Mouse (Mus musculus): ENCODE data around the gene Mfsd2b. TPM values are rescaled to one million over a fixed set of nuclear protein-coding genes. Genes with fewer than 3 reads are reported as not detected.
"Not testable (repeated sequence)": the region's sequence is repeated elsewhere in the genome, so short reads cannot be mapped to it uniquely, and the experiment has no call there.

Gene Mfsd2b
- polyA plus RNA-seq (2014; fragmentation: Nextera tagmentation; extraction: Ambion mirVana): 117 and 122 TPM in 2 replicates

- peak within 1 kb of the TSS; percentile 83 for H3K4me2 ChIP-seq
- DNase-seq (ENCODE audit: low spot score): peak; percentile 85
- no peaks in the 10 kb centered on the region; the same call in 1 of the 2 replicates for H3K36me3 ChIP-seq (ENCODE audit: control insufficient read depth, insufficient read depth, low read length)
- H3K9ac ChIP-seq (ENCODE audit: low read depth, low read length): peak within 1 kb of the TSS; percentile 76
- H3K4me1 ChIP-seq (replicated peaks; ENCODE audit: control insufficient read depth, insufficient read depth, low read length): peaks cover 32% of the 10 kb centered on the region
- ATAC-seq (replicated peaks; ENCODE audit: low FRiP score): peak; percentile 85
- peak within 1 kb of the TSS; percentile 57 for H3K4me3 ChIP-seq (ENCODE audit: low read depth, low read length)
- 3% methylated on average over 24 of the region's 24 CpGs for WGBS
- H3K9me3 ChIP-seq (ENCODE audit: control insufficient read depth, low read length): no peaks in the 10 kb centered on the region
- H3K27ac ChIP-seq (ENCODE audit: low read depth, low read length): peak within 1 kb of the TSS; percentile 93
- no peaks in the 10 kb centered on the region for H3K27me3 ChIP-seq (replicated peaks; ENCODE audit: control insufficient read depth, insufficient read depth, low read length)
These were observed at the start of gene Mfsd2b for GRCm38 (mm10) chr12:4874161-4874927. Gene Mfsd2b, minus strand, starts transcription at chr12:4874359.

DNA sequence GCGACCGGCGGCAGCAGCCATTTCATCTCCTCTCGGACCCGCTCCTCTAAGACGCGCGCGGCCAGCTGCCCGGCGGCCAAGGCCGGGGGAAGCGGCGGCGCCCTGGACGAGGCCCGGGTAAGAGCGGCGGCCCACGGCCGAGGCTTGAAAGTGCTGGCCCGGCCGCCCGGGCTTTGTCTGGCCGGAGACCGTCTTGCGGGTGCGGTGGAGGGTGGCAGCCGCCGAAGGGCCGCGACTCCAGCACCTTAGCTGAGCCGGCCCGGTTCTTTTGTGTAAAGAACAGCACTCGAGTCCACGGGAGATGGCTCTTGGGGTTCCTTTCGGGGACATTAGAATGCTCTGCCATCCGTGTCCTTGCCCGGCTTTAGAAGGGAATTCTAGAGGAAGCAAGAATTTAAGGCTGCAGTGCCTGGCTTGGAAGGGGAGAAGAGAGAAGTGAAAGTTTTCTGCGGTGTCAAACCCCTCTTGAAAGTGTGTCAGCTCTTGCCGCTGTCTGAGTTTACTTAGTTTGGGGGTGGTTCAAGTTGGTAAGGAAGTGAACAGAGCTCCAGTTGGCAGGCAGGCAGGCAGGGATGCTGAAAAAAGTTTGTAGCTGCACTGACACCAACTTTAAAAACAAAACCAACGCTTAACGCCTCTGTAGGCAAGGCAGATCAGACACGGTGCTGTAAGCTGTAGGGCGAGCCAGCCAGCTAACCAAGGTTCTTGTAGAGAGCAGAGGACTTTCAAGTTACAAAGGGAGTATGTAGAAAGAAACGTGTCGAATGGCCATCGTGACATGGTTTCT, 43.8 kb upstream of the Mfsd2b start:
- H3K27ac ChIP-seq (ENCODE audit: low read depth, low read length): peak overlapping the region; percentile 95
- WGBS: under 1% methylated on average over 48 of the region's 48 CpGs
- no peaks in the 10 kb centered on the region for H3K36me3 ChIP-seq (ENCODE audit: control insufficient read depth, insufficient read depth, low read length)
- no peaks in the 10 kb centered on the region for H3K9me3 ChIP-seq (ENCODE audit: control insufficient read depth, low read length)
- DNase-seq (ENCODE audit: low spot score) (peak; percentile 71), ATAC-seq (replicated peaks; ENCODE audit: low FRiP score) (peak; percentile 35; the same call in 1 of the 2 replicates)
- peak overlapping the region; percentile 99 for H3K4me3 ChIP-seq (ENCODE audit: low read depth, low read length)
- H3K4me2 ChIP-seq: peak overlapping the region; percentile 75
- no peaks in the 10 kb centered on the region for H3K27me3 ChIP-seq (replicated peaks; ENCODE audit: control insufficient read depth, insufficient read depth, low read length)
- peaks cover 4% of the 10 kb centered on the region; the same call in 1 of the 2 replicates for H3K4me1 ChIP-seq (replicated peaks; ENCODE audit: control insufficient read depth, insufficient read depth, low read length)
- H3K9ac ChIP-seq (ENCODE audit: low read depth, low read length): peak overlapping the region; percentile 99

GRCm38 (mm10) chr12:4916994-4917804, 43.0 kb upstream of the Mfsd2b start, which contains the start of gene Atad2b:
Gene Atad2b, plus strand, starts transcription at chr12:4917353.
- H3K9me3 ChIP-seq (ENCODE audit: control insufficient read depth, low read length): no peaks in the 10 kb centered on the region
- H3K27ac ChIP-seq (ENCODE audit: low read depth, low read length): peak within 1 kb of the TSS; percentile 95
- peaks cover 4% of the 10 kb centered on the region; the same call in 1 of the 2 replicates for H3K4me1 ChIP-seq (replicated peaks; ENCODE audit: control insufficient read depth, insufficient read depth, low read length)
- H3K9ac ChIP-seq (ENCODE audit: low read depth, low read length): peak within 1 kb of the TSS; percentile 99
- H3K4me3 ChIP-seq (ENCODE audit: low read depth, low read length): peak within 1 kb of the TSS; percentile 99
- H3K27me3 ChIP-seq (replicated peaks; ENCODE audit: control insufficient read depth, insufficient read depth, low read length): no peaks in the 10 kb centered on the region
- DNase-seq (ENCODE audit: low spot score) (peak; percentile 94), ATAC-seq (replicated peaks; ENCODE audit: low FRiP score) (peak; percentile 98)
- under 1% methylated on average over 88 of the region's 89 CpGs for WGBS
- H3K4me2 ChIP-seq: peak within 1 kb of the TSS; percentile 75
- H3K36me3 ChIP-seq (ENCODE audit: control insufficient read depth, insufficient read depth, low read length): no peaks in the 10 kb centered on the region

GRCm38 (mm10) chr12:4914944-4915343, 40.8 kb upstream of the Mfsd2b start:
- H3K36me3 ChIP-seq (ENCODE audit: control insufficient read depth, insufficient read depth, low read length): no peaks in the 10 kb centered on the region
- DNase-seq (ENCODE audit: low spot score) (no peak), ATAC-seq (replicated peaks; ENCODE audit: low FRiP score) (no peak)
- H3K4me3 ChIP-seq (ENCODE audit: low read depth, low read length): no peak overlapping the region
- H3K4me1 ChIP-seq (replicated peaks; ENCODE audit: control insufficient read depth, insufficient read depth, low read length): peaks cover 4% of the 10 kb centered on the region; the same call in 1 of the 2 replicates
- no peak overlapping the region for H3K27ac ChIP-seq (ENCODE audit: low read depth, low read length)
- H3K27me3 ChIP-seq (replicated peaks; ENCODE audit: control insufficient read depth, insufficient read depth, low read length): no peaks in the 10 kb centered on the region
- WGBS: 74% methylated on average over 3 of the region's 3 CpGs
- no peak overlapping the region for H3K9ac ChIP-seq (ENCODE audit: low read depth, low read length)
- H3K9me3 ChIP-seq (ENCODE audit: control insufficient read depth, low read length): no peaks in the 10 kb centered on the region
- H3K4me2 ChIP-seq: no peak overlapping the region

DNA sequence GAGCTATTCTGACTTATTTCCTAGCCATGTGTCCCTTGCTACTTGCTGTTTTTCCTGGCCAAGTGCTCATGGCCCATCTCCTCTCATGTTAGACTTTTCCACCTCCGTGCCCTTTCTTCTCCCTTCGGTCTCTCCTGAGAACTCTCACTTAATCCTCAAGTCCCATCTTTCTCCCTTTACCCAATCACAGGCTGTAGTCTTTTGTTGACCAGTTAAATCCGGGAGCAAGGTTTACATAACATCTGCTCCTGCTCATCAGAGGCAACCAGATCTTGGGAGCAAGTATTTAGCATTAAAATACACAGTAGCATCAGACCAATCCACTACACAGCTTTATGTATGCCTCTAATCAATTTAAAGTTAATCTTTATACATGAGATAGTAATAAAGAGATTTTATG, 40.3 kb upstream of the Mfsd2b start:
- no peak overlapping the region for H3K4me3 ChIP-seq (ENCODE audit: low read depth, low read length)
- no peak for DNase-seq (ENCODE audit: low spot score)
- H3K9ac ChIP-seq (ENCODE audit: low read depth, low read length): no peak overlapping the region
- H3K9me3 ChIP-seq (ENCODE audit: control insufficient read depth, low read length): no peaks in the 10 kb centered on the region
- H3K36me3 ChIP-seq (ENCODE audit: control insufficient read depth, insufficient read depth, low read length): no peaks in the 10 kb centered on the region
- WGBS: 74% methylated on average over 3 of the region's 3 CpGs
- ATAC-seq (replicated peaks; ENCODE audit: low FRiP score): no peak
- H3K27me3 ChIP-seq (replicated peaks; ENCODE audit: control insufficient read depth, insufficient read depth, low read length): no peaks in the 10 kb centered on the region
- H3K4me2 ChIP-seq: no peak overlapping the region
- no peak overlapping the region for H3K27ac ChIP-seq (ENCODE audit: low read depth, low read length)
- peaks cover 4% of the 10 kb centered on the region; the same call in 1 of the 2 replicates for H3K4me1 ChIP-seq (replicated peaks; ENCODE audit: control insufficient read depth, insufficient read depth, low read length)

DNA sequence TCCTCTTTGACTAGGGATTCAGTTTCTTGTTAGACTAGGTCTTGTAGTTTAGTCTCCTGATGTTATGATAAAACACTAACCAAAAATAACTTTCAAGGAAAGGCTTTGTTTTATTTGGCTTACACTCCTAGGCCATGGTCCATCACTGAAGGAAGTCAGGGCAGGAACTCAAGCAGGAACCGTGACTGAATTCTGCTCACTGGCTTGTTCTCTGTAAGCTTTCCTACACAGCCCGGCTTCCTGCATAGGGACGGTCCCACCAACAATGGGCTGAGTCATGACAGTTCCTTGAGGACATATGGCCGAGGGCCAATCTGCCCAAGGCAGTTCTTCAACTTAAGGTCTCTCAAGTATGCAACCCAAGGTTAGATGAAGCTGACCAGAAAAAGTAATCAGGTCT, 37.6 kb upstream of the Mfsd2b start:
- DNase-seq (ENCODE audit: low spot score): no peak
- no peak for ATAC-seq (replicated peaks; ENCODE audit: low FRiP score)
- WGBS: 58% methylated on average over 4 of the region's 4 CpGs

DNA sequence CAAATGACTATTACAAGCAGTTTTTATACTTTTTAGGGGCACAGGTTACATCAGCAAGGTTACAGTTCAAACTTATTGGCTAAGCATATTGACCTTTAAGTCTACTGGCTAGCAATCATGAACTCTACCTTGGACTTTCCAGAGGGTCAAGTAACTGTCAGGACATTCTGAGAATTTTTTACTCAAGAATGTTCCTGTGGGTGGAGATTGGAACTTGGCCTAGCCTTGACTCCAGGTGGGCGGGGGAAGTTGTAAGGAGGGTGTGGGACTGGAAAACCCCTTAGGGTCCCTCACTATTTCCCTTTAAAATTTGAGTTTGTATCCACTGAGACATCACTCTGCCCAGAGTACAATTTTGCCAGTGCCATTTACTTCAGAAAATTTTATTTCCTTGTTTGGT, 36.3 kb upstream of the Mfsd2b start:
- H3K9me3 ChIP-seq (ENCODE audit: control insufficient read depth, low read length); H3K27ac ChIP-seq (ENCODE audit: low read depth, low read length); ATAC-seq (replicated peaks; ENCODE audit: low FRiP score); H3K4me3 ChIP-seq (ENCODE audit: low read depth, low read length); H3K36me3 ChIP-seq (ENCODE audit: control insufficient read depth, insufficient read depth, low read length); DNase-seq (ENCODE audit: low spot score); H3K4me2 ChIP-seq; H3K4me1 ChIP-seq (replicated peaks; ENCODE audit: control insufficient read depth, insufficient read depth, low read length); H3K27me3 ChIP-seq (replicated peaks; ENCODE audit: control insufficient read depth, insufficient read depth, low read length); H3K9ac ChIP-seq (ENCODE audit: low read depth, low read length): not testable (repeated sequence)
- 89% methylated on average over 1 of the region's 1 CpGs for WGBS

More for the DNA sequence above, 37.6 kb upstream of the Mfsd2b start:
- H3K4me3 ChIP-seq (ENCODE audit: low read depth, low read length): no peak overlapping the region
- no peaks in the 10 kb centered on the region for H3K9me3 ChIP-seq (ENCODE audit: control insufficient read depth, low read length)
- H3K27ac ChIP-seq (ENCODE audit: low read depth, low read length): no peak overlapping the region
- no peaks in the 10 kb centered on the region for H3K4me1 ChIP-seq (replicated peaks; ENCODE audit: control insufficient read depth, insufficient read depth, low read length)
- H3K4me2 ChIP-seq: no peak overlapping the region
- H3K27me3 ChIP-seq (replicated peaks; ENCODE audit: control insufficient read depth, insufficient read depth, low read length): no peaks in the 10 kb centered on the region
- H3K36me3 ChIP-seq (ENCODE audit: control insufficient read depth, insufficient read depth, low read length): no peaks in the 10 kb centered on the region
- no peak overlapping the region for H3K9ac ChIP-seq (ENCODE audit: low read depth, low read length)

GRCm38 (mm10) chr12:4908391-4908790, 34.2 kb upstream of the Mfsd2b start:
- H3K4me1 ChIP-seq (replicated peaks; ENCODE audit: control insufficient read depth, insufficient read depth, low read length): no peaks in the 10 kb centered on the region
- DNase-seq (ENCODE audit: low spot score) (no peak), ATAC-seq (replicated peaks; ENCODE audit: low FRiP score) (no peak)
- no peaks in the 10 kb centered on the region for H3K9me3 ChIP-seq (ENCODE audit: control insufficient read depth, low read length)
- no peak overlapping the region for H3K27ac ChIP-seq (ENCODE audit: low read depth, low read length)
- peak overlapping the region; percentile 84; the same call in 1 of the 2 replicates for H3K4me3 ChIP-seq (ENCODE audit: low read depth, low read length)
- no peak overlapping the region; the same call in 1 of the 2 replicates for H3K4me2 ChIP-seq
- WGBS: 90% methylated on average over 7 of the region's 7 CpGs
- no peaks in the 10 kb centered on the region for H3K27me3 ChIP-seq (replicated peaks; ENCODE audit: control insufficient read depth, insufficient read depth, low read length)
- no peak overlapping the region; the same call in 1 of the 2 replicates for H3K9ac ChIP-seq (ENCODE audit: low read depth, low read length)
- H3K36me3 ChIP-seq (ENCODE audit: control insufficient read depth, insufficient read depth, low read length): no peaks in the 10 kb centered on the region

Measured in liver, embryonic 11.5 days (tissue).